Mouse (Mus musculus) c-Kit-negative CD71-positive TER-119-positive erythroid progenitor cells, embryonic 14.5 days (primary cell): ENCODE measurements at regions not wholly inside any gene's neighbourhood (a gene's known extent, or its start where the extent isn't known, plus 50 kb on each side); places are given as distances from the start of the nearest gene placed in this dataset.

Experiments
- DNase-seq: peaks from one replicate; pipeline ENCODE4 v3.0.0-alpha.2; 2013; ENCODE audit warnings: low read depth, low spot score

DNA sequence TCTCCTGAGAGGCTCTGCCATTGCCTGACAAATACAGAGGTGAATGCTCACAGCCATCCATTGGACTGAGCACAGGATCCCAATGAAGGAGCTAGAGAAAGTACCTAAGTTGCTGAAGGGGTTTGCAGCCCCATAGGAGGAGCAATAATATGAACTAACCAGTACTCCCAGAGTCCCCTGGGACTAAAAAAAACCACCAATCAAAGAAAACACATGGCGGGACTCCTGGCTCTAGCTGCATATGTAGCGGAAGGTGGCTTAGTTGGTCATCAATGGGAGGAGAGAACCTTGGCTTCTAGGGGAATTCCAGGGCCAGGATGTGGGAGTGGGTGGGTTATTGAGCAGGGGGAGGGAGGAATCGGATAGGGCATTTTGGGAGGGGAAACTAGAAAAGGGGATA, 207.8 kb downstream of the Otol1 start:
- no peak for DNase-seq

DNA sequence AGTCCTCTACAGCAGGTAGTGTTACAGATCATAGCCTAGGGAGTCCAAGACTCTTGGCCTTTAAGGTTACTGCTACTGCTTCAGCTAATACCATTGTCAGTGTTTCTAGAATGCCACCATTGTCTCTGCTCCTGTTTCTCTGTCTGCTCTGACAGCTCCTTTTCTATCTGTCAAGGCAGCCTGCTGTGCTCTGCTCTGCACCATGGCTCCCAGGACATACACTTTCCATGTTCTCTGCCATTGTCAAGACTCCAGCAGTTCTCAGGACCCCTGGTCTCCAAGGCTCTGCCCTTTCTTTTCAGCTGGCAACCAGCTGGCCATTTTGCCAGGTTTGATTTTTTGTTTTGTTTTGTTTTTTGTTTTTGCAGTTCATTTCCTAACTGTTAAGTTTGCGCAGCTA, 208.7 kb downstream of the Otol1 start:
- no peak for DNase-seq

DNA sequence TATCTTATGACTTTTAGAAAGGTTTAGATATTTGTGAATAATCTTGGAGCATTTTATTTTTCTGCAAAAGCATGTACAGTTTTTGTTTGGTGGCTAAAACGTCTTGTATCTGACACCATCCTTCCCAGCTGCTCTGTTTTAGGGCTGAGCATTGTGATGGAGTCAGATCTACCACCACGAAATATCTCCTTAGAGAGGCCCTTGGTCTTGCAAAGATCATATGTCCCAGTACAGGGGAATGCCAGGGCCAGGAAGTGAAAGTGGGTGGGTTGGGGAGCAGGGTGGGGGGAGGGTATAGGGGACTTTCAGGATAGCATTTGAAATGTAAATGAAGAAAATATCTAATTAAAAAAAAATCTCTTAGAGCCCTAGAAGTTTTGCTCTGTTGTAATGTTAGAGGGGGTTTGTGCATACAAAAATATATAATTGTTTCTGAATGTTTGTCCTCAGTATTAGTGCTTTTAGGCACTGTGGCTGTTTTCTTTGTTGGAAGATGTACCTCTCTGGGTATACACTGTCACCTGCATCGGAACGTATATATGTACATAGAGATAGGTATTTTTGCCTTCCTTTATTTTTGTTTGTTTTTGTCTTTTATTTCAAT, 211.4 kb downstream of the Otol1 start:
- DNase-seq, result no peak

DNA sequence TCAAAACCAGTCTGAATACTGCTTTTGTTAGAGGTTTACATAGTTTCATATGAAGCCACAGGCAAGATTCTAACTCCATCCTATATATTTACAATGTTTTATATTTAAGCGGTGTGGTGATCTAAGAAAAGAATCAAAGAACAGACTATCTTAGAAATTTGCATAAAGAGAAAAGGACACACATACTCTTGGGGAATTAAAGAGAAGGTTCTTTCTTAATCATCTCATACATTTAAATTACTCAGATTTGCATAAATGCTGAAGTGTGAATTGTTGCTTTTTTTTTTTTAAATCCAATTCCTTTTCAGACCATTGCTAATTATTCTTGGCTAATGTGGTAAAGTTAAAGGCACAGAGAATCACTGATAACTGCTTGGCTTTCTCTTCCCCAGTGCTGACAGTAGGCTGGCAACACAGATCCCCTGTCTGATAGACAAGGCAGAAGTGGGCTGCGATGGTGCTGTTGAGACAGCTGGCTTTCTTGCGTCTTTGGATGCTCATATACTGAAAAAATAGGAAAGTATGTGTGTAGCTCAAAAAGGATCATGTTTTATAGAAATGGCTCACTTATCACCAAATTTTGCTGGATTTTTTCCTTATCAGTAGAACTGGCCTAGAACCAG, 216.1 kb downstream of the Otol1 start:
- DNase-seq, result no peak

DNA sequence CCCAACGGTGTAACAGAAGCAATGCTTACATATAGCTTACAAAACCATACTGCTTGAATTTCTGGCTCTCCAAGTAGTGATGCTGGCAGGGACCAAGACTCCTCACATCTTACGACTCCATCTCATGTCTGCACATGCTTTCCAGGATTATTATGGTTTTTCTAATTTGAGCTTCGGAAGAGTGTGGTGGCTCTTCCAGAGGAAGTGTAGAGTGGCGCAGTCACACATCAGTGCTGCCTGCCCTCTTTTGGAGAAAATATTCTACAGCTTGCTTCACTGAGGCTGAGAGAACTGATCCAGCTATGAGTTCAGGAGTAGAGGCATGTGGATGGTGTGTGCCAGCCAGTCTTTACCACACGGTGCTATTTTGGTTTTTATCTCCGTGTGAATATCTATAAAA, 217.4 kb downstream of the Otol1 start:
- no peak for DNase-seq

DNA sequence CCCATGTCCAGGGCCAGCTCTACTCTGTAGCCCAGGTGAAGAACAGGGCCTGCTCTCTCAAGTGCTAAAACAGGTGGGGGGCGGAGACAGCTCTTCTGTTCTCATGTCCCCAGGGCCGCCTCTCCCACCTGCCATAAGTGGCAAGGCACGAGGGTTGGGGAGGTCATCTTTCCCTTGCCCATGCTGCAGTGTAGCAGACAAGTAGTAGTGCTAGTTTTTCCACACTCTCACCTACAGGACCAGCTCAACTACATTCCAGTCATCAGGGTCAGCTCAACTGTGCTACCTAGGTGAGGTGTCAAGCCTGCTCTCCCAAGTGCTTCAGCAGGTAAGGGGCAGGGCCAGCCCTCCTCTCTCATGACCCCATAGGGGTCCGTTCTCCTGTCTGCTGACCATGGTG, 219.8 kb downstream of the Otol1 start:
- DNase-seq, result no peak

DNA sequence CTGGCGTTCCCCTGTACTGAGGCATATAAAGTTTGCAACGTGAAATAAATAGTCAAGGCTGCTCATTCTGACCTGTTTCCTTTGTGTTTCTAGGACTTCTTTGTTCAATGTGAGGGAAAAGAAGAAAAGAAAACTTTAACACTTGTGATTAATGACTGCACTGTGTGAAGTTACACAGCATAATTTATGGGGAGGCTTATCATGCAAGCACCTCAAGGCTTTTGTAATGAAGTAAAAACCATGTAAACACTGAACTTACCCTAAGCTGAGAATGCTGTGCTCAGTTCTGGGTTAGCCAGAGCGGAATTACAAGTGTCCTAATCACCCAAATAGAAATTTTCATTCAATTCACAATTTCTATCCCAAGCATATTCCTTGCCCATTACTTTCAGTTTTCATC, 241.2 kb downstream of the Otol1 start:
- no peak for DNase-seq

DNA sequence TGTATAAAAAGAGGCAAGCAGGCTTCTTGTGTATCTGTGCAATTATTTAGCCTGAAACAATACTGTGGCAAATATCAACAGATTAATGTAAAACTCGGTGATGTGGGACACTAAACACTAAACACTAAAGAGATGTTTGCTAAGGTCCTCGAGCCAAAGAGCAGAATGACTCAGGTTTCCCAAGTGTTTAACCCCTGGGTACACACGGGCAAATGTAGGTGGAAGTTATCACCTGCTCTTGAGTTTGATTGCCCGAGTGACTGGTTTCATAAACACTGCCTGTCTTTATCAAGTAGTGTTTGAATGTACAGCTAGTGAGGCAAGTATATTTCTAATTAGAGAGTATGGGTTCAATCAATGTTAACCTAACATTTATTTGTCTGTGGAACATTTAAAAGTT, 242.5 kb downstream of the Otol1 start:
- no peak for DNase-seq

DNA sequence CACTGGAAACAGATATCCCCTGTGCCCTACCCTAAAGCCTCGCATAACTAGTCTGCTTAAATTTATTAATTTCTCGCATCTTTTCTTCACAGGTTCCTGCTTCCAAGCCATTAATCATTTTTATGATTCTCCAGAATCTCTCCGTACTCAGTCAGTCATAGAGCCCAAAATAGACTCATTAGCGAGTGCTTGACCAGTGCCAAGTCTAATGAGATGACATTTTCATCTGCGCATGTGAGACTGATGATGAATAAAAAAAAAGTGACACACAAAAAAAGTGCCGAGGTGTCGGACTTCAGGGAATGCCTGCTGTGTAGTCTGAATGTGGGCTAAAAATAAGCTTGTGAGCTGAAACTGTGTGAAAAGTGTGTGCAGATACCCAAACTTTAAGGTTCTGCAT, 243.3 kb downstream of the Otol1 start:
- no peak for DNase-seq

DNA sequence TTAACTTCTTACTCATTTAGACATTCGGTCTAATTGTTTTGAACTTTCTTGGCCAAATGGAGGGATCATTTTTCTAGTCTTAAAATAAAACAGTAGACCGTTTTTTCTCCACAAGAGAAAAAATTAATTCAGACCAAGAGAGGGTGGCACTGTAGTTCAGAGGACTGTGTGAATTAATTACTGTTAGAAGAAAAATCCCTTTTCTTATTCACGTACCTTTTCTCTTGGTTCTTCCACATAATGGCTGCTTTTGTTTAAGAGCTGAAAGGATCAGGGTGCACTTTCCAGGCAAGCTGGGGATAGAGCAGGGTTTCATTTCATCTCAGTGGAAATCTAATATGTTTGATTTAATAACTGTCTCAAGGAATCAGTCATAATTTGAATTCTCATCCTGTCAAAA, 255.9 kb downstream of the Otol1 start:
- no peak for DNase-seq

DNA sequence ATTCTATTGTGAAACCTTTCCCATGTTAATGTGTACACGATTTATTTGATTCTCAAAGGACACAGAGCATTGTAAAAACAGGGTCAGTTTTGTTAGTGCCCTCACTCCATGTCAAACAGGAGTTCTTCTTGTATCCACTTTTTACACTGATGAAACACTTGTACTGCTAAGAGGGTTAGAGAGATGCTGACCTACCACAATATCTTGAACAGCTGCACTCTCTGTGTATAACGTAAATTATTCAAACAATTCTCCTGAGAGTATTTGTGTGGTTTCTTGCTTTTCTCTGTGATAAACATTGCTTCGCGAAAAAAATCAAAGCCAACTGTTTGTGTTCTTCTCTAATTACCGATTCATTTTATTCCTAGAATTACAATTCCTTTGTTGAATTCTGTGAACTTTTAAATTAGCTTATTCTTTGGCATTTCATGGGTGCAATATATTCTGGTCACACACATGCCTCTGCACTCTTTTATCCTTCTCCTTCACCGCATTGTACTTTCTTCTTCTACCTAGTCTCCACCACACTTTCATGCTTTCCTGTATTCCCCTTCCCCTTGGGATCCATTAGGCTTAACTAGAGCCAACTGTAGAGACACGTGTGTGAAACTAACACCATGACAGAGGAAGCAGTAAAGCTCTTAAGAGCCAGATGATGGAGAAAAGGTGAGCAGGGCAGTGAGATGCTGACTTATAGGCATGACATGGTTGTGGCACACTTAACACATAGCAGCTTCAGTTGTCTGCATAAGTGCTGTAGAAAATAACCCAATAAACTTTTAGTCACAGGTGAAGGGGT, 281.4 kb downstream of the Otol1 start:
- no peak for DNase-seq

DNA sequence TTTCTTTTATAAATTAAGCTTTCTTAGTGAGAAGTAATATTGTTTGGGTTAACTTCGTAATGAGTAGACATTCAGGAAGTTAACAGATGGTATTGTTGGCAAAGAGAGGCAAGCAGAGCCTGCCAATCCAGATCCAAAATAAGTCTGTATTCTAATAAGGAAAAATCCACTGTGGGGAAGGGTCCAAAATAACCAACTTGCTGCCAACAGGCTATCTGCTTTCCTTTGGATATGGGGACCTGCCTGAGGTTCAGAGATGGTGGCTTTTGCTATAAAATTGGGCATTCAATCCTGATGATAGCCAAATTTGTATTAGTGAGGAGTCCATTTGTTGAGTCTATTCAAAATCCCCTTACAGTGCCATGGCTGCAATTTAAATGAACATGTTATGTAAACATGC, 300.1 kb downstream of the Otol1 start:
- no peak for DNase-seq

DNA sequence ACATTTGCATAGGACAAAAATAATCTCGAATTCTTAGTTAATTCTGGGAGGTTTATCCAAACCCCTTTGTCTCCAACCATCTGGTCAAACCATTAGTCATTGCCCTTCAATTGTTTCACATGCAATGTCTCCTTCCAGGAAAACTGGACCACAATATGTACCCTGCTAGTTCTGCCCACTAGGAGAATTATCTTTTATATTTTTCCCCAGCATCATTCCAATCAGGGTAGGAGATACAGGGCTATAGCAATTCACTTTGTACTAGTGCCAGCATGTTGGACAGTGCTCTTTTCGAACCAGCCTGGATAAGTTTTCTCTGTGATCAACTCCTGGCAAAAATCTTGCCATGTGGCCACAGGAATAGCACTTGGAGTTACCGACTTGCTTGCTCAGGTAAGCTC, 300.6 kb downstream of the Otol1 start:
- no peak for DNase-seq

DNA sequence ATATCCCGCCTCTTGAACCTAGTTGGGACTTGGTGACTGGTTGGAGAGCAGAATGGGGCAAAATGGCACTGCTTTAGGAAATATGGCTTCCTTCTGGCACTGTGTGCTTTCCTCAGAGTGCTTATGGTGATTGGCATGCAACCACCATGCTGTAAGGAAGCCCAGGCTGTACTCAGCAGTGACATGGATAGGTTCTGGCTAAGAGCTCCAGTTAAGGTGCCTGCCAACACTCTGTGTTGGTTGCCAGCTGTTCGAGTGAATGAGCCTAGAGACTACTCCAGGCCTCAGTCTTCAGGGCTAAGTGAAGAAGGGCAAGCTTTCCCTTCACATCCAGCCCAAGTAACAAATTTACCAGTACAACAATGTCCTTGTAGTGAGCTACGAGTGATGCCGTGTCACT, 301.9 kb downstream of the Otol1 start:
- no peak for DNase-seq

DNA sequence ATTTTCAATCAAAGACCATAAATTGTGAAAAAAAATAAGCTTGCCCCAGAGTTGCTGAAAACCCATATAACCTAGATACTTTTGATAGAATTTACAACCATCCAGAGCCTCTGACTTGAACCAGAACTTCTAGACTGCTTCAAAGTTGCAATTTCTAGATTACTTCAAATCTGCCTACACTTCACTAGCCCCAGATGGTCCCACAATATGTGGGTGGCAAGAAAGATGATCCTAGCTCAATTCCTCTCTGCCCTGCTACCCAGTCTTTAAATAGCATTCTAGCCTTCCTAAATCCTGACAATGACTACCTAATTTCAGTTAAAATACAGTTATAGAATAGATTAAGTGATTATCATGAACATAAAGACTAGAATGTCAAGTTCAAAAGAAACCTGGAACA, 303.6 kb downstream of the Otol1 start:
- DNase-seq, result no peak

DNA sequence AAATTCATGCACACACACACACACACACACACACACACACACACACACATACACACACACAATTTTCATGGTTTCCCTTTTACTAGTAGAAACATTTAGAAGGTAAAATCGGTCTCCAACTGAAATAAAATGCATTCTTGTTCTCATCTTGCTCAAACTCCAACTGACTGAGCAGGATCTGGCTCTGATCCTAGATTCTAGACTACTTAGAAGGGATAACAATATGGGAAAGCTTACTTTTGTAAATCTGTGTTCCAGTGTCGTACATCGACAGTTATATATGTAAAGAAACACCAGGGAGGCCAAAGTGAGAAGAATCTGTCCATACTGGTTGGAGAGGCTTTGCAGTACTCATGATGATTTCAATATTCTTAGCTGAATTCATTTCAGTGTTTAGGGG, 304.6 kb downstream of the Otol1 start:
- DNase-seq, result no peak

DNA sequence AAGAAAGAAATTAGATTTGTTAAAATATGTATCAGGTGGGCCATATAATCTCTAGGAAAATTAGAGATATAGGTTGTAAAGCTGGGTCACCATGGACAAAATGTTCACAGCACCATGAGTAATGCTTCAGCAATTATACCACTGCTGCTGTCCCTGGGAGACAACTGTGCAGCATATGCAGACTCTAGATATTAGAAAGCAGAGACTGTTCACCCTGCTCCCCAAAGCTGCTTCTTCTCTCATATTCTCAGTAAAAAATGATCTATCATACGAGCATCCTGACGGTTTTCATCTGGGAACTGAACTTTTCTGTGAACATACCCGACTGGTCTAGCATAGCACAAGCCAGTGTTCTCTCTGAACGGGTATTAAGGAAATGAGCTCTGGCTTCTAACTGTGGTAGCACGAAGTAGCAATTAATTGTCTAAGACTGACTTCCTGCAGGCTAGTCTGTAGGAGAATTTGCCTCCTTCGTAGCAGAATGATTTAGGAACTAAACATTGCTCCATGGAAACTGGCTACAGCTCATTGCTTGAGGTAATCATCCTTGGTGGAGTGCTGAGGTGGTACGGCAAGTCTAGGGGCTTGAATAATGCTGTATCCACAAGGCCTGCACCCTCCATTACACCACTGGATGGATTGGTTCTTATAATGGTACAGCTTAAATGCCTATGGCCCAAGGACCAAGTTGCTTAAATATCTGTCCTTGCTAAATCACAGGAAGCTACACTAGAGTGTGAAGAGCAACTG, 305.9 kb downstream of the Otol1 start:
- DNase-seq, result no peak

DNA sequence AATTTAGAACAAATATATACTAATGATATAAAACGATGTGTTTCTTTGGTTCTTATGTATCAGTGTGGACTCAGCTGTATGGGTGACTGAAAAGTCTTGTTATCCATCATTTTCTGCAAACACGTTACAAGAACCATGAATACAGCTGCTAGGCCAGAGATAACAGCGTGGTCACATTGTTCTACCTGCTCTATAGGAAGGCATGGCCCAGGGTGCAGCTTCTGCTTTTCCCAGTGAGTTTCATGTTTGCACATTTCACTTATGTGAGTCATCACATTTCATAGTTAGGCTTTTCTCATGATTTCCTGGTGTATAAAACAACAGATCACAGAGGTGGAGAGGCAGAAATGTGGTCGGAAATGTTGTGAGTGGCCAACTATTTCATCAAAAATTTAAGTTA, 306.8 kb downstream of the Otol1 start:
- DNase-seq, result no peak

DNA sequence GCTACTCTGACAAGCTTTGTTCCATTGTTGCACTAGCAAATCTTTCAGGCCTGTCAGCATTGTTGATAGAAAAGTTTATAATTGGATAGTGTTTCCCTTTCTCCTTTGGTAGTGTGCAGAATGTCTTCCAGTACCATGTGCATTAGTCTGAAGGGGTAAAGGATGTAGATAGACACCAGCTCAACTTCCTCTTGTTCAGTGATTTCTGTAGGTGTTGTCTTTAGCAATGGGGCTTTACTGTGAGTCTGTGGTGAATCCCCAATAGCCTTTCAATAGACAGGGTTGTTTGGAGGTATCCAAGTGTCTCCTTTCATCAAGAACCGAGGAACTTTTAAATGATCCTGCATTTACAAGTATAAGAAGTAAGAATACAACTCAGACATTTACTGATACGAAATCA, 311.0 kb downstream of the Otol1 start:
- DNase-seq, result no peak

DNA sequence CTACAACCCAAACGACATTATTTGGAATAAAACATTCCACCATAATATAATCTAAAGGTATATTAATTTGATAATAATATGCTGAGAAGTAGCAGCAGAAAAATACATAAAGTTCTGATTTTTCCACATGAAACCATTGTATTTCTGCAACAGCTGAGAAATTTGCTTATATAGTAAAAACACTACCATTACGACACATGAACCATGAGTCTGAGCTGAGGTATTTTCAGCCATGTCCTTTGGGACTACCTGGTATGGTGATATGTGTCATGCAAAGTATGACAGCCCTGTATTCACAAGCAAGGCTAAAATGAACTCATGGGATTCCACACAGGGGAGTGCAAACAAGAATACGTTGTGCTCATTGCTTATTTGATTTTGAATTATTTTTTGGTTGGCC, 311.7 kb downstream of the Otol1 start:
- no peak for DNase-seq

DNA sequence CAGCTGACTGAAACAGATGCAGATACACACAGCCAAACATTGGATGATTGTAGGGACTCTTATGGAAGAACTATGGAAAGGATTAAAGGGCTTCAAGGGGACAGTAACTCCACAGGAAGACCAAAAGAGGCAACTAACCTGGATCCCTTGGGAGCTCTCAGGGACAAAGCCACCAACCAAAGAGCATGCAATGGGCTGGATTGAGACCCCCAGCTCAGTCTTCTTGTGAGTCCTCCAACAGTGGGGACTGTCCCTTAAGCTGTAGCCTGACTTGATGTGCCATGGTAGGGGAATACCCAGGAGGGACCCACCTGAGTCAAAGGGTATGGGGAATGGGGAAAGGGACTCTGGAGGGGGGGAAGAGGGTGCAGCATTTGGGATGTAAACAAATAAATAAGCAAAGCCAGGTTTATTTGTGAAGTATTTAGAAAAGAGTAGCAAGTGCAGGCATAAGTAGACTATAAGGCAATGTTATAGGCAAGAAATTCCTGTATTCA, 313.8 kb downstream of the Otol1 start:
- DNase-seq, result no peak

DNA sequence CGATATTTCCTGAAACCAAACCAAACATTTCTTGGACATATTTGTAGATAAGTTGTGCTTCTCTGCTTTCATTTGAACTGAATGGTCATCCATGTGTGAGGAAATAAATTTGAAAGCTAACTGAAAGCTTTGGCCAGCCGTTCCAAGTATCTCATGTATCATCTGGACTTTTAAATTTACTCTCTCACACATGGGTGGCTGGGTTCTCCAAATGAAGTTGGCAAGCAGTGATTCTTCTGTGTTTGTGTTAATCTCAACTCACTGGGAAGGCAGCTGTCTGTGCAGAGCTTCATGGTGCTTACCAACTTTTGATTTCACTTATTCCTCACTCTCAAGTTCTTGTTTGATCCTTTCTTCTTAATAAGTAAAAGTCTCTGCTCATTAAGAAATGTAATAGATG, 317.3 kb downstream of the Otol1 start:
- no peak for DNase-seq
